Mouse (Mus musculus) thymus, adult 2 months (tissue): ENCODE results near the gene Atp1b1. TPM values are rescaled to one million over a fixed set of nuclear protein-coding genes. Genes with fewer than 3 reads are reported as not detected.

Experiments
- DNase-seq: peaks from one replicate; pipeline ENCODE4 v3.0.0; 2021
- H3K27ac ChIP-seq: fragments of 200-500 bp; 2 replicates; pipeline ENCODE4 v1.5.1; 2012; ENCODE audit warnings: low read length, control low read depth; ENCODE audit not compliant: control insufficient read depth, insufficient read depth
- H3K27me3 ChIP-seq: fragments of 200-500 bp; 2 replicates; pipeline ENCODE4 v1.6.1; 2012; ENCODE audit warnings: mild to moderate bottlenecking, low read length, moderate library complexity, mixed read lengths; ENCODE audit not compliant: control insufficient read depth, insufficient read depth
- H3K36me3 ChIP-seq: fragments of 200-500 bp; 2 replicates; pipeline ENCODE4 v1.6.1; 2012; ENCODE audit warnings: mild to moderate bottlenecking, low read length, moderate library complexity; ENCODE audit not compliant: control insufficient read depth, insufficient read depth
- H3K4me1 ChIP-seq: fragments of 200-500 bp; replicated peaks from 2 replicates; pipeline ENCODE4 v1.6.1; 2012; ENCODE audit warnings: low read length; ENCODE audit not compliant: control insufficient read depth, insufficient read depth
- H3K4me3 ChIP-seq: fragments of 200-500 bp; 2 replicates; pipeline ENCODE4 v1.5.1; 2012; ENCODE audit warnings: mild to moderate bottlenecking, low read length, control low read depth, moderate library complexity; ENCODE audit not compliant: control insufficient read depth, insufficient read depth
- CTCF ChIP-seq: fragments of 200-500 bp; IDR thresholded peaks from 2 replicates; pipeline ENCODE4 v1.5.1; 2012; ENCODE audit warnings: mild to moderate bottlenecking, control low read depth, low read length, moderate library complexity, borderline replicate concordance; ENCODE audit not compliant: control insufficient read depth, poor library complexity, insufficient read depth; ENCODE audit errors: extremely low read depth
- POLR2A ChIP-seq: fragments of 200-500 bp; IDR thresholded peaks from 2 replicates; pipeline ENCODE4 v1.6.1; 2012; ENCODE audit warnings: mild to moderate bottlenecking, low read length, control low read depth, moderate library complexity; ENCODE audit not compliant: control insufficient read depth, poor library complexity, insufficient read depth; ENCODE audit errors: extremely low read depth
- WGBS: fragments of 180-500 bp; shearing (Covaris S2); methylation state at CpG from one replicate; pipeline ENCODE4 v1.1.7; 2018; 5-methylcytosine and 5-hydroxymethylcytosine counted together
- polyA plus RNA-seq: library from polyadenylated mRNA; depleted of rRNA; stranded (reverse); fragments of >200 nt; gene quantifications from 2 replicates; pipeline ENCODE4 v1.2.3, GENCODE M21; 2012

The Atp1b1 gene
- polyA plus RNA-seq, 1 experiment = 56.5 TPM

- peak overlapping the region; percentile 94 for H3K27ac ChIP-seq
- TF ChIP-seq POLR2A = no peak
- no peak for TF ChIP-seq CTCF
- no peaks in the 10 kb centered on the region for H3K27me3 ChIP-seq
- 0 out of 2 replicates have a peak overlapping the region, but pooled peaks have one; percentile 5 for H3K4me3 ChIP-seq
- WGBS = 47% methylated on average over 6 of the region's 6 CpGs
- no peak for DNase-seq
- H3K4me1 ChIP-seq = peaks cover 49% of the 10 kb centered on the region
- peaks cover 7% of the 10 kb centered on the region; the same call in 1 of the 2 replicates for H3K36me3 ChIP-seq
Measured at GRCm38 (mm10) chr1:164452580-164452979, 5.6 kb downstream of the Atp1b1 start.

GRCm38 (mm10) chr1:164451346-164451745, 6.8 kb downstream of the Atp1b1 start:
- H3K27ac ChIP-seq = no peak overlapping the region
- peaks cover 7% of the 10 kb centered on the region; the same call in 1 of the 2 replicates for H3K36me3 ChIP-seq
- H3K4me3 ChIP-seq = no peak overlapping the region
- no peaks in the 10 kb centered on the region for H3K27me3 ChIP-seq
- no peak for DNase-seq
- TF ChIP-seq CTCF = no peak
- TF ChIP-seq POLR2A = no peak
- H3K4me1 ChIP-seq = peaks cover 39% of the 10 kb centered on the region
- 96% methylated on average over 5 of the region's 5 CpGs for WGBS

DNA sequence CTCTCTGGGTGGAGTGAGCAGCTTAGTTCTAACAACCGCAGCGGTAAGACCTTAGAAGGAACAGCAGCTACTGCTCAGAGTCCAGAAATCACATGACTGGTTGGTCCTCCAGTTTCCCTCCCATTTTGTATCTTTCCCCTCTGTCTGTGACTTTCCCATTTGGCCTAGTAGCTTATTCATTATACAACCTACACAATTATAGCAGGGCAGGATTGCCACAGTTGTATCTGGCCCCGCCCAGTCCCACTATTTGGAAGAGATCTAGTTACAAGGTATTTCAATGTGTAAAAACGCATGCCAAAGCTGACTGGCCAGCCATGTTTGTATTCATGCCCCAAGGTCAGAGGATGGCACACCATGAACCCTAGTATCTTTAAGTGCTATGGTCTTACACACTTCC, 7.5 kb downstream of the Atp1b1 start:
- Histone ChIP-seq H3K4me3 (no peak overlapping the region), H3K27ac (no peak overlapping the region), H3K4me1 (peaks cover 32% of the 10 kb centered on the region), H3K27me3 (no peaks in the 10 kb centered on the region), H3K36me3 (peaks cover 7% of the 10 kb centered on the region; the same call in 1 of the 2 replicates)
- no peak for DNase-seq
- no peak for TF ChIP-seq POLR2A
- TF ChIP-seq CTCF = no peak
- 97% methylated on average over 4 of the region's 4 CpGs for WGBS

DNA sequence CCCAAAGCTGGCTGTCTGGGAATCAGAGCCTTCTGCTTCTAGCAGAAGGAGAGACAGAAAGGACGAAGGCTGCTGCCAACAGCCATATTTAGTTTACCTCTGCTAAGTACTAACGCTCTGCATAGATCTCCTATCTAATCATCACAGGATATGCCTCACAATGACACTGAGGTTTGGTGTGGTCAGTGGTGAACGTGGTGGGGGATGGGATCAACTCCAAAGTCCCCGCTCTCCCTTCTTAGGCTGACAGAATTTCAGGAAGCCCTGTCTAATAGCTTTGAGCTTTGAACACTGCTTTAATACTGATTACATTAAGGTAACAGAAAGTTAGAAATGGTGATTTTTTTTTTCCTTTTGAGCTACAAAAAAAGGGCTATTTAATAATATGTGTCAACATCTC, 7.9 kb downstream of the Atp1b1 start:
- Histone ChIP-seq H3K27ac (no peak overlapping the region), H3K27me3 (no peaks in the 10 kb centered on the region), H3K4me1 (peaks cover 31% of the 10 kb centered on the region), H3K4me3 (no peak overlapping the region), H3K36me3 (peaks cover 7% of the 10 kb centered on the region; the same call in 1 of the 2 replicates)
- DNase-seq = no peak
- WGBS = 64% methylated on average over 4 of the region's 4 CpGs
- TF ChIP-seq CTCF = no peak
- no peak for TF ChIP-seq POLR2A

- Histone ChIP-seq H3K4me1 (peaks cover 25% of the 10 kb centered on the region), H3K27ac (no peak overlapping the region), H3K4me3 (no peak overlapping the region), H3K27me3 (no peaks in the 10 kb centered on the region), H3K36me3 (peaks cover 7% of the 10 kb centered on the region; the same call in 1 of the 2 replicates)
- WGBS = 97% methylated on average over 8 of the region's 8 CpGs
- no peak for DNase-seq
- TF ChIP-seq CTCF (no peak), POLR2A (no peak)
Measured at GRCm38 (mm10) chr1:164449626-164450025, 8.5 kb downstream of the Atp1b1 start.

GRCm38 (mm10) chr1:164447521-164447920, 10.6 kb downstream of the Atp1b1 start:
- H3K27me3 ChIP-seq = no peaks in the 10 kb centered on the region
- no peak overlapping the region for H3K27ac ChIP-seq
- WGBS = 95% methylated on average over 6 of the region's 6 CpGs
- no peak for DNase-seq
- no peak for TF ChIP-seq CTCF
- TF ChIP-seq POLR2A = no peak
- peaks cover 14% of the 10 kb centered on the region for H3K36me3 ChIP-seq
- H3K4me3 ChIP-seq = no peak overlapping the region
- H3K4me1 ChIP-seq = peaks cover 11% of the 10 kb centered on the region

- Histone ChIP-seq H3K27ac (no peak overlapping the region), H3K4me1 (peaks cover 7% of the 10 kb centered on the region), H3K27me3 (no peaks in the 10 kb centered on the region), H3K4me3 (no peak overlapping the region), H3K36me3 (peaks cover 17% of the 10 kb centered on the region)
- no peak for DNase-seq
- 97% methylated on average over 10 of the region's 10 CpGs for WGBS
- TF ChIP-seq CTCF = no peak
- TF ChIP-seq POLR2A = no peak
Measured at GRCm38 (mm10) chr1:164446535-164446934, 11.6 kb downstream of the Atp1b1 start.
